Mouse (Mus musculus): ENCODE data around the gene Gm10772. TPM values are rescaled to one million over a fixed set of nuclear protein-coding genes. Genes with fewer than 3 reads are reported as not detected.
"Not testable (repeated sequence)": the region's sequence is repeated elsewhere in the genome, so short reads cannot be mapped to it uniquely, and the experiment has no call there.

The Gm10772 gene
- polyA plus RNA-seq (2015; fragmentation: Nextera tagmentation; extraction: Ambion mirVana) = not detected in 2 replicates

DNA sequence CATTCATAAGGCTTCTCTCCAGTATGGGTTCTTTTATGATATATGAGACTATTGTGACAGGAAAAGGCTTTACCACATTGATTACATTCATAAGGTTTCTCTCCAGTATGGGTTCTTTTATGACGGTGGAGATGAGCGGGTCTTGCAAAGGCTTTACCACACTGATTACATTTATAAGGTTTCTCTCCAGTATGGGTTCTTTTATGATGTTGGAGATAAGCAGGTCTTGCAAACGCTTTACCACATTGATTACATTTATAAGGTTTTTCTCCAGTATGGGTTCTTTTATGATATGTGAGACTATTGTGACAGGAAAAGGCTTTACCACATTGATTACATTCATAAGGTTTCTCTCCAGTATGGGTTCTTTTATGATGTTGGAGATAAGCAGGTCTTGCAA, at the start of gene Gm10772:
Gene Gm10772 (minus strand): TSS at position 101 of the 400 bp plus-strand sequence.
- not testable (repeated sequence) for H3K9ac ChIP-seq (replicated peaks); H3K4me3 ChIP-seq; ATAC-seq (replicated peaks); H3K36me3 ChIP-seq; H3K27ac ChIP-seq (replicated peaks); H3K9me3 ChIP-seq; H3K27me3 ChIP-seq; H3K4me1 ChIP-seq; H3K4me2 ChIP-seq (replicated peaks)
- WGBS = 100% methylated on average over 2 of the region's 3 CpGs

- H3K27me3 ChIP-seq; H3K9me3 ChIP-seq; H3K4me3 ChIP-seq; ATAC-seq (replicated peaks); H3K36me3 ChIP-seq; H3K4me1 ChIP-seq; H3K9ac ChIP-seq (replicated peaks); H3K4me2 ChIP-seq (replicated peaks); H3K27ac ChIP-seq (replicated peaks): not testable (repeated sequence)
- no CpG with 5 or more reads among the region's 1 CpGs for whole genome bisulfite sequencing
Measured at GRCm38 (mm10) chr13:66263914-66264313, 36.5 kb upstream of the Gm10772 start.

DNA sequence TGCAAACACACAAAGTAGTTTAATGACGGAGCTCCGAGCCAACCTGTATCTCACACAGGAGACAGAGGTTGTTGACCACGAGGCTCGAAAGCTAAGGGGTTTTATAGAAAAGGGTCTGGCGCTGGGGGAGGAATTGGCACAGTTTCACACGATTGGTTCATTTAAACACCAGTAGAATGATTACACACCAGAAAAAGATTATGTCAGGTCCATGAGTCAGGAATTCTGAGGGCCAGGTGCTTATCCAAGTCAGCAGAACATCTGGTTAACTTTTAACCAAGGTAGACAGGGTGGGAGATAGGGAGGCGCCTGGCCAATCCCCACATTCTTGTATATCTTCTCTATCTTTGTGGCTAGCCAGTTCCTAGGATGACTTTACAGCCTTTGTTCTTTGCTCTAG, 35.8 kb upstream of the Gm10772 start:
- not testable (repeated sequence) for H3K9ac ChIP-seq (replicated peaks); H3K36me3 ChIP-seq; H3K4me2 ChIP-seq (replicated peaks); H3K9me3 ChIP-seq; H3K4me1 ChIP-seq; H3K27ac ChIP-seq (replicated peaks); ATAC-seq (replicated peaks); H3K4me3 ChIP-seq; H3K27me3 ChIP-seq
- no CpG with 5 or more reads among the region's 7 CpGs for WGBS

DNA sequence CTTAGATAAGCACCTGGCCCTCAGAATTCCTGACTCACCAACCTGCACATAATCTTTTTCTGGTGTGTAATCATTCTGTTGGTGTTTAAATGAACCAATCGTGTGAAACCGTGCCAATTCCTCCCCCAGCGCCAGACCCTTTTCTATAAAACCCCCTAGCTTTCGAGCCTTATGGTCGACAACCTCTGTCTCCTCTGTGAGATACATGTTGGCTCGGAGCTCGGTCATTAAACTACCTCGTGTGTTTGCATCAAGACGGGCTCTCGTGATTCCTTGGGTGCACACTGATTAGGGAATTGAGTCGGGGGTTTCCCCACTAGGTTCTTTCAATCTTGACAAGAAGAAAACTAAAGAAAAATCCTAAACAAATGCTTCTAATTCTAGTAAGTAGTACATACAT, 13.0 kb downstream of the Gm10772 start:
- no peaks in the 10 kb centered on the region for H3K9me3 ChIP-seq
- ATAC-seq (replicated peaks) = no peak
- no peak overlapping the region for H3K27ac ChIP-seq (replicated peaks)
- H3K9ac ChIP-seq (replicated peaks) = no peak overlapping the region
- no peak overlapping the region for H3K4me2 ChIP-seq (replicated peaks)
- no CpG with 5 or more reads among the region's 11 CpGs for WGBS
- no peaks in the 10 kb centered on the region for H3K4me1 ChIP-seq
- H3K27me3 ChIP-seq = no peaks in the 10 kb centered on the region
- H3K36me3 ChIP-seq = no peaks in the 10 kb centered on the region
- no peak overlapping the region for H3K4me3 ChIP-seq

DNA sequence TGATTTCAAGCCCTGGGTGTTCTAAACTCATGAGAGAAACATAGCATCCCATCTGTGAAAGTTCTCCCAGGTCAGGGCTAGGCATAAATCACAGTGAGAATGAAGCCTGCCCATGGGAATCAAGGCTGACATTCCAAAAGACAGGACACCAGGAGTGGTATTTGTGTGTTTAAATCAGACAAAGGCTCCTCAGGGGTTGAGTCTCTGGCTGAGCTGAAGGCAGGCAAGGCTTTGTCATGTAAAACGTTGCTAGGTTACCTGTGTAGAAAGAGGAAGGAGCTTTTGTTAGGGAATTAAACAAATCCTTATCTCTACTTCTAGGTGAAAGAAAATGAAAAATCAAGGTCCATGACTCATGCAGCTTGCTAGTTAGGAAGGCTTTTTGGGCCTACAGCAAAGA, 13.6 kb downstream of the Gm10772 start:
- not testable (repeated sequence) for H3K27me3 ChIP-seq; H3K4me1 ChIP-seq; H3K9ac ChIP-seq (replicated peaks); H3K4me2 ChIP-seq (replicated peaks); H3K9me3 ChIP-seq; H3K4me3 ChIP-seq; H3K27ac ChIP-seq (replicated peaks); H3K36me3 ChIP-seq; ATAC-seq (replicated peaks)
- no CpG with 5 or more reads among the region's 1 CpGs for WGBS

DNA sequence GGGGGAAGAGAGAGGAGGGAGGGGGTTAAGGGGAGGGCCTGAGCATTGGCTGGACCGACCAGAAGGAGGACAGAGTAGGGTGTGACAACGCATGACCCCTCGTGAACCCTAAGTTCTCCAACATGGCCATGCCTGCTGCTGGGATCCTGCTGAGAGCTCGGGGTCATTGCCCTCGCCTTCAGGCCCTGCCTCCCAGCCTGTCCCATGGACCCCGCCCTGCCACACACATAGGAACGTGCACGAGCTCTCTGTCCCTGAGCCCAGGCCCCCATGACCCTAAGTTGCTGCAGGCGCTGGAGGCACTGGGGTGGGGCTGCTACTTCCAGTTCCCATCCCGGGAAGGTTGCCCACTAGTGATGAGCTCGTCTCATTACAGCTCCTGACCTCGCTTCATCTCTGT, 48.2 kb downstream of the Gm10772 start:
- H3K4me1 ChIP-seq; H3K4me2 ChIP-seq (replicated peaks); H3K9ac ChIP-seq (replicated peaks); H3K4me3 ChIP-seq; H3K9me3 ChIP-seq; H3K36me3 ChIP-seq; H3K27ac ChIP-seq (replicated peaks); ATAC-seq (replicated peaks); H3K27me3 ChIP-seq: not testable (repeated sequence)
- WGBS = 86% methylated on average over 6 of the region's 12 CpGs

Other genes with a start within 250 kb of the Gm10772 start
- gene Gm10324, start 108.0 kb downstream of the Gm10772 start, polyA plus RNA-seq (2015; fragmentation: Nextera tagmentation; extraction: Ambion mirVana) = not detected in 2 replicates
- gene 2410141K09Rik, start 213.5 kb upstream of the Gm10772 start, polyA plus RNA-seq (2015; fragmentation: Nextera tagmentation; extraction: Ambion mirVana) = not detected in 2 replicates